Mouse (Mus musculus): ENCODE results near the gene Ptprn2.

Gene Ptprn2

GRCm38 (mm10) chr12:117016753-117017595 lies 531.5 kb downstream of the Ptprn2 start:
- DNase-seq = no peak

- DNase-seq = no peak
These were observed 532.4 kb downstream of the Ptprn2 start for GRCm38 (mm10) chr12:117017912-117018311.

- no peak for DNase-seq
These were observed 537.7 kb downstream of the Ptprn2 start for GRCm38 (mm10) chr12:117023235-117023634.

GRCm38 (mm10) chr12:117024916-117025315 lies 539.4 kb downstream of the Ptprn2 start:
- DNase-seq = peak; percentile 48

GRCm38 (mm10) chr12:117025676-117026075 lies 540.2 kb downstream of the Ptprn2 start:
- DNase-seq = no peak

GRCm38 (mm10) chr12:117027351-117027750 lies 541.8 kb downstream of the Ptprn2 start:
- no peak for DNase-seq

- no peak for DNase-seq
These were observed 542.9 kb downstream of the Ptprn2 start for GRCm38 (mm10) chr12:117028333-117028961.

GRCm38 (mm10) chr12:117033172-117033571 lies 547.7 kb downstream of the Ptprn2 start:
- DNase-seq = no peak

- no peak for DNase-seq
These were observed 549.0 kb downstream of the Ptprn2 start for GRCm38 (mm10) chr12:117034506-117034905.

- DNase-seq = peak; percentile 43
These were observed 549.7 kb downstream of the Ptprn2 start for GRCm38 (mm10) chr12:117035243-117035642.

- DNase-seq = no peak
These were observed 553.9 kb downstream of the Ptprn2 start for GRCm38 (mm10) chr12:117039411-117039810.

GRCm38 (mm10) chr12:117041409-117041808 lies 555.9 kb downstream of the Ptprn2 start:
- no peak for DNase-seq

- DNase-seq = no peak
These were observed 557.2 kb downstream of the Ptprn2 start for GRCm38 (mm10) chr12:117042706-117043105.

- DNase-seq = no peak
These were observed 562.1 kb downstream of the Ptprn2 start for GRCm38 (mm10) chr12:117047384-117048251.

GRCm38 (mm10) chr12:117049829-117050228 lies 564.3 kb downstream of the Ptprn2 start:
- no peak for DNase-seq

GRCm38 (mm10) chr12:117053223-117053850 lies 567.8 kb downstream of the Ptprn2 start:
- no peak for DNase-seq

GRCm38 (mm10) chr12:117053851-117054769 lies 568.6 kb downstream of the Ptprn2 start:
- DNase-seq = no peak

GRCm38 (mm10) chr12:117054925-117055570 lies 569.5 kb downstream of the Ptprn2 start:
- DNase-seq = no peak

GRCm38 (mm10) chr12:117058184-117058958 lies 572.9 kb downstream of the Ptprn2 start:
- no peak for DNase-seq

GRCm38 (mm10) chr12:117058975-117059374 lies 573.5 kb downstream of the Ptprn2 start:
- no peak for DNase-seq

Data from cerebellum, adult 8-10 months (tissue).